Mouse (Mus musculus) cerebellum, adult 8-10 months (tissue): ENCODE data around the gene Cpeb2.

Experiments used
- DNase-seq: peaks from one replicate; pipeline ENCODE4 v3.0.0; 2022

Gene Cpeb2

GRCm38 (mm10) chr5:43239141-43239835 is 6.3 kb downstream of the Cpeb2 start:
- DNase-seq: no peak

DNA sequence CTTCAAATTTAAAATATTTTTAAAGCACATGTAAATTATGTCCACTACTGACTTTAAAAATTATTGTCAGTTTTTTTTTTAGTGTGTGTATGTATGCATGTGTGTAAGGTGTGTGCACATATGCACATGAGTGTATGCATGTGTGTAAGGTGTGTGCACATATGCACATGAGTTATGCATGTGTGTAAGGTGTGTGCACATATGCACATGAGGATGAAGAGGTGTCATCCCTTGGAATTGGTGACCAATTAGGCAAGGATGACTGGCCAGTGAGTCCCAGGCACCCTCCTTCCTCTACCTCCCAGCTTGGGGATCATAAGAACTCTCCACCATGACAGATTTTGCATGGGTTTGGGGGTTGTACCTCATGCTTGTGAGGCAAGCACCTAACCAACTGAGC is 7.8 kb downstream of the Cpeb2 start:
- no peak for DNase-seq

GRCm38 (mm10) chr5:43246236-43246635 is 13.3 kb downstream of the Cpeb2 start:
- no peak for DNase-seq

DNA sequence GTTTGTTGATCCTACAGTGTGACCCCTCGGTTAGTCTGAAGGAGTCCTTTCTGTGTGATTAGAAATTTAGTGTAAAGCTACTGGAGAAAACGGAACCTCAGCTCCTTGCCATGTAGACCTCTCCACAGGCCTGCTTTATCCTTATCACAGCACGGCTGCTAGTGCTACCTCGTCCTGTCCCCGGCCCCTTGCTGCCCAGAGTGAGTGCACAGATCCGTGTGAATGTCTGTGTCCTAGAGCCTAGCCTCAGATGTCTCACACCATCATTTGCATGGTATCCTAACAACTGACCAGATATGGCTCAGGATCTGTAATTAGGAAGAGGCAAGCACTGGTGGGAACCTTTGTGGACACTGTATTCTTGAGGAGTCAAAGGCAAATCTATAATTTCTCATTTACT is 14.0 kb downstream of the Cpeb2 start:
- no peak for DNase-seq

GRCm38 (mm10) chr5:43248001-43248430 is 15.0 kb downstream of the Cpeb2 start:
- no peak for DNase-seq

DNA sequence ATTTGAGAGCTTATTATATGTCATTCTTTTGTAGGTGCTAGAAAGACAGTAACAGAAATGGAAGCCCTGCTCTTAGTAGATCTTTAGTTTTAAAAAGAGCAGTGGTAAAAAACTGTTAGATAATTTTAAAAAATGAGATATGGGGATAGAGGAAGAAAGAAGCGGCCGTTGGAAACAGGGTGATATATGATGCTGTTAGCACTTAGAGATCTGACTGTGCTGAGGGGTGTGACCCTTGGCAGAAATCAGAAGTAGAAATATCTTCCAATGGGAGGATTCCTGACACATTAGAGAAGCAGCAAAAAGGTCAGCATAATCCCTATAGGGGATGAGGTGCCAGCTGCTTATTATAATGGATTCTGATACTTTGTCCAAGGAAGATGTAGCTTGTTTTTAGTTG is 24.5 kb downstream of the Cpeb2 start:
- no peak for DNase-seq

DNA sequence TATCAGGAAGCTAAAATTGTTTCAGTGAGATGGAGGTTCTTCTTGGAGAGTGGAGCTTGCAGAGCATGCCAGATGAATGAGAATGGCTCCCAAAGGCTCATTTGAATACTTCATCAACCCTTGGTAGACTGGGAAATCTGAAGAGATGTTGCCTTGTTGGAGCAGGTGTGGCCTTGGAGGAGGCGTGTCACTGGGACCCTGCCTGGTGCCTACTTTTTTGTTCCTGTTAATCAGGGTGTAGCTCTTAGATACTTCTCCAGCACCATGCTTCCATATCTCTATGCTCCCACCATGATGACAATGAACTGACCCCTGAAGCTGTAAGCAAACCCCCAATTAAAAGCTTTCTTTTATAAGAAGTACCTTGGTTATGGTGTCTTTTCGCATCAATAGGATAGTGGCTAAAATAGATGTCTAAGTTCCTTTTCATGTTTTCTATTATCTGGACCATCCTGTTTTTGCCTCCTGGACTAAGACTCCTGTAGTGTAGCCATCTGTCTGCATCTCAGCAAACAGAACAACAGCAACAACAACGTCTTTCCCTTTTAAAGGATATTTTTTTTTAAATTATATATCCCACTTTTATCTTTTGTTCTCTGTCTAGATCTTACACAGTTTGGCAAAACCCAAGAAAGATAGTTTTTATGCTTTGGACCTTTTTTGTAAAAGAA is 25.6 kb downstream of the Cpeb2 start:
- peak; percentile 53 for DNase-seq

GRCm38 (mm10) chr5:43261814-43262213 is 28.8 kb downstream of the Cpeb2 start:
- DNase-seq: no peak

GRCm38 (mm10) chr5:43263951-43264350 is 31.0 kb downstream of the Cpeb2 start:
- no peak for DNase-seq

DNA sequence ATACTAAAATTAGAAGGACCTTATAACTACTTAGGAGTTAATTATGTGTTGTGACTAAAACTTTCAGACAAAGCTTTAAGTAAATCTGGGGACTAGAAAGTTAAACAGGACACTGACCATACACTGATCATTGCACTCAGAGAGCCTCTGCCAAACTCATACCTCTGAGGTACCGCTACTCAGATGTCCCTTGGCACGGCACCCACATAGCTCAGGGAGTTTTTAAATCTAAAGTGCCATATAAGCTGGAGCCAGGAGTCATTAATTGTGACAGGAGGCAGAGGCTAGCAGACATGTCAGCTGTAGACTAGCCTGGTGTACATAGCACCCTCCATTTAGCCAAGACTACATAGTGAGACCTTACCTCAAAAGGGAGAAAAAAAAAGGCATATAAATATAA is 31.7 kb downstream of the Cpeb2 start:
- DNase-seq: no peak

DNA sequence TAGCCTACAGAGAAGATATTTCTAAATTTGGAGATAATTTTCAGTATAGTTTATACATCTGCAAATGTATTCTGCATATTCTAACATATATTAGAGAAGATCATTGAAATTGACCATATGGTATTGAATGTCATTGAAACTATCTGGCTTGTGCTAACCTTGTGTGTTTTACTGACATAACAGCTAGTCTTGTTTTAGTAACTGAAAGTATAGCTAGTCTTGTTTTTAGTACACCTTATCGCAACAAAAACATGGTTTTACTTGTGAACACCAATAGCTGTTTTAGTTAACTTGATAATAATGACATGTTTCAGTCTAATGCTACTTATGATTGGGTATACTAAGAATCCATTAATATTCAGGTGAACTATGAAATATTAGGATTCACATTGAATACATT is 45.0 kb downstream of the Cpeb2 start:
- no peak for DNase-seq

GRCm38 (mm10) chr5:43279774-43280173 is 46.8 kb downstream of the Cpeb2 start:
- DNase-seq: no peak

GRCm38 (mm10) chr5:43285756-43286155 is 52.8 kb downstream of the Cpeb2 start:
- DNase-seq: no peak

GRCm38 (mm10) chr5:43289752-43290446 is 56.9 kb downstream of the Cpeb2 start:
- DNase-seq: no peak

GRCm38 (mm10) chr5:43293136-43293535 is 60.2 kb downstream of the Cpeb2 start:
- DNase-seq: no peak

- no peak for DNase-seq
These were observed 64.5 kb downstream of the Cpeb2 start for GRCm38 (mm10) chr5:43297459-43297858.

- DNase-seq: no peak
These were observed 66.0 kb downstream of the Cpeb2 start for GRCm38 (mm10) chr5:43298975-43299374.

DNA sequence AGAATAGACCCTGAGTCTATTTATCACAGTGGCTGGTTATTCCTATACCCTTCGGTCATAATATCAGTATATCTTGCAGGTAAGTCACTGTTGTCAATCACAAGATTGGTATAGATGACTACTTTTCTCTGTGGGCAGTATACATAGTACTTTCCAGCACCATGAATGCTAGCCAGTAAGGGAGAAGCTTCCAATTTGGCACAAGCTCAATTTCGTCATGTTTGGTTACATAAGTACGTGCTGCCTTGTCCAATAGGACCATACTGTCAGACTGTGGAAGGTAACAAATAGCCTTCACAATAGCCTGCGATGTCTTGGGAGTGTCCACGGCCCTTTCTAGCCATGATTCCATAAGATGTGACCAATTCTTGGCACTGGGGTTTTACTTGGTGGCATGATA is 67.1 kb downstream of the Cpeb2 start:
- DNase-seq: no peak

GRCm38 (mm10) chr5:43300979-43301378 is 68.0 kb downstream of the Cpeb2 start:
- no peak for DNase-seq

- no peak for DNase-seq
These were observed 70.5 kb downstream of the Cpeb2 start for GRCm38 (mm10) chr5:43303504-43303903.

- no peak for DNase-seq
These were observed 72.5 kb downstream of the Cpeb2 start for GRCm38 (mm10) chr5:43305449-43305848.

DNA sequence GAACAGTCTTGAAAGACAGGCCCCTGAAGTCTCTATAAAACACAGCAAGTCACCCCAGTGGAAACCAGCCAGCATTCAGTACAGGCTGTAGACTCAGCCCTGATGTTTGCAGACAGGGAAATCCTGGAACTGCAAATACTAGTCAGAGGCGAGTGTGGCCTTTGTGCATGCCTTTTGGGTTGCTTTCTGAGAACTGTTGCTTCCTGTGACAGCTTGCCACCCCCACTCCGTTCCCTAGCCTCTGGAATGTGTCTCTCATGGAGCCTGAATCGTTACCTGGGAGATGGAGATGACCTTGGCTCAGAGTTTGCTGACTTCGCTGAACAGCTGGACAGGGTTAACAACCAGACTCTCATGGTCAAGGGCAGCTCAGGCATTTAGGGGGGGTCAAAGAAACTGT is 77.0 kb downstream of the Cpeb2 start:
- no peak for DNase-seq

- DNase-seq: no peak
These were observed 91.4 kb downstream of the Cpeb2 start for GRCm38 (mm10) chr5:43324311-43324862.

GRCm38 (mm10) chr5:43325561-43325960 is 92.6 kb downstream of the Cpeb2 start:
- DNase-seq: no peak
